Mouse (Mus musculus) heart, adult 18-20 months (tissue): ENCODE measurements around the gene Ipo4. TPM values are rescaled to one million over a fixed set of nuclear protein-coding genes. Genes with fewer than 3 reads are reported as not detected.

ENCODE experiments used
- DNase-seq, 2 experiments: peaks; one replicate each; pipeline ENCODE4 v3.0.0; 2021 to 2022; ENCODE audit warnings: mixed read lengths in 1 of 2
- total RNA-seq, 2 experiments: library from RNA; stranded (reverse); gene quantifications; 2 replicates each; pipeline ENCODE4 v1.2.3; 2021

Ipo4 gene
- total RNA-seq, 2 experiments from 2014 or later, result 51.3 to 64.8 TPM

DNA sequence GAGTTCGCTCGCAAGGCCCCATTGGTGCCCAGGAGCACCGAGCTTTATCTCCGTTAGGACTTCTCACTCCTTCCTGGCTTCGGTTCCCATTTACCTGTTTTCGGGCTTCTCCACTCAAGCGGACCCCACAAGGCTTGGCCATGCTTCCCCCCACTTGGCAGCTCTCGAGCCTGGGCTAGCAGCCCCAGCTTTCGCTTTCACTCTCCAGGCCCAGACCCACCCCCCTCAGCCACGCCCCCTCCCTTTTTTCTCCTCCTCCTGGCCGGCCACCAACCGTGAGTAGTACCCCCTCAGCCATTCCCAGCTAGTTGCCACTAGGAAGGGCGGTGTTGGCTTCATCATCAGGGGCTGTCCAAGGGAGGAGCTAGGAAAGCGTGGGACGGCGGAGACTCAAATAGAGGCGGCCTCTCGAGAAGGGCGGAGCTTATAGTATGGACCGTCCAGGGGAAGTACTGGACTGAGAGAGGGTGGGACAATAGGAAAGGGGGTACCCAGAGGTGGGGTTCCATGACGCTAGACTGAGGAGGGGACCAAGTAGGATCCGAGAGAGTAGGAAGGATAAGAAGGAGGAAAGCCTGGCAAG, 44.9 kb downstream of the Ipo4 start, which contains the start of gene Psme2:
Gene Psme2, minus strand, starts transcription at position 366 of the 583 bp plus-strand sequence.
- DNase-seq, result peak; percentile 96 to 99

DNA sequence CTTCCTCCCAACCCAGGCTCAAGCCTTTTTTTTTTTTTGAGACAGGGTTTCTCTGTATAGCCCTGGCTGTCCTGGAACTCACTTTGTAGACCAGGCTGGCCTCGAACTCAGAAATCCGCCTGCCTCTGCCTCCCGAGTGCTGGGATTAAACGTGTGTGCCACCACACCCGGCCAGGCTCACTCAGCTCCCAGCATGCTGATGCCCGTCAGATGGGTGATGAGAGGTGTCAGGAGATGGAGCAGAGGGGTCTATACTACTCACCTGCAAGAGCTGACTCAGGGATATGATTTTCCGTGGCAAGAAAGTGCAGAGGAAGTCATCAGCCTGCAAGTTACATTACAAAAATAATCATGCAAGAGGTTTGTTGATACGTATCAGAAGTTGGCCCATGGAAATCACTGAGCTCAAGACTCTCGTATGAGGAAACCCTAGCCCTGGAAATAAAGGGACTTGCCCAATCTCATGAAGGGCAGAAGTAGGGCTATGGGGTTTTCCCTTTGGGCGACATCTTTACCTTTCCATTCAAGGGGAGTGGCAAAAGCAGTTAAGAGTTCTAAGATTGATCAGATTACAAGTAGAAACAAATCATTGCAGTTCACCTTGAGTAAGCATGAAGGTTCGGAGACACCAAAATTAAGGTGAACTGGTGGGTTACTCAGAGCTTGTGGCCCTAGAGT, 45.8 kb downstream of the Ipo4 start:
- no peak for DNase-seq

DNA sequence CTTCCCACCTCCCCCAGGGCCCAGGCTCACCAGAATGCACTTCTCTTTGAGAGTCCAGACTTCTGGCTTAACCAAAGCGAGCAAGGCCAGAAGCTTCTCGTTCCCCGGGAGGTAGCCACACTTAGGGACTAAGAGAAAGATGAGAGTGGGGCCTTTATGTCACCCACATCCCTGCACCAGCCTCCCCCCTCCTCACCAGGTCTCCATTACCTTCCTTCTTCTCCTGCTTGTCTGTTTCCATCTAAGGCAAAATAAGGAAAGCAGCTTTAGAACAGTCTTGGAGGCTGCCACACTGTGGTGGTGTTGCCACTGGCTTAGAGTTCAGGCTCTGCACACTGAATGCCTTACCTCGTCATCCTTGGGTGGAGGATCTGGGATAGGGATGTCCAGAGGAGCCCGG, 46.5 kb downstream of the Ipo4 start:
- no peak for DNase-seq

GRCm38 (mm10) chr14:55586149-55586548, 49.6 kb downstream of the Ipo4 start:
- DNase-seq, result no peak

DNA sequence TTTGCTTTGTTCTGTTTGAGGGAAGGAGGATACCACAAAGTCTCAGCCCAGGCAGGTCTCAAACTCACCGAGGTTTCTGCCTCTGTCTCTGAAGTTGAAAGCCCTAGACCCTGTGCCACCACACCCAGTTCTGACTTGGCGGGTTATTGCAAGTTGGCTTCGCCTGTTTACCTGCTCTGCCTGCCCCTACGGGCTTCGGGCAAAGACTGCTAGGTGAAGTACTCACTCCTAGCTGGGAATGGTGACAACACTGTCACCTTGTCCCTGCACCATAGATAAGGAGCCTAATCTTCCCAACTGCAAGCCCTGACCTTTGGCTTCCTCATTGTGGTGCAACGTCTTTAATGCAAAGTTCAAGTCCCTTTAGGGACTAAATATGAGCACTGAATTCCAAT, 50.2 kb downstream of the Ipo4 start:
- peak in 1 of 2 experiments; percentile 49 for DNase-seq

- DNase-seq, result peak; percentile 89 to 93
These were observed 50.8 kb downstream of the Ipo4 start, which contains the start of gene Emc9 for GRCm38 (mm10) chr14:55584702-55585565. TSS of gene Emc9 (minus strand) at chr14:55585302.

DNA sequence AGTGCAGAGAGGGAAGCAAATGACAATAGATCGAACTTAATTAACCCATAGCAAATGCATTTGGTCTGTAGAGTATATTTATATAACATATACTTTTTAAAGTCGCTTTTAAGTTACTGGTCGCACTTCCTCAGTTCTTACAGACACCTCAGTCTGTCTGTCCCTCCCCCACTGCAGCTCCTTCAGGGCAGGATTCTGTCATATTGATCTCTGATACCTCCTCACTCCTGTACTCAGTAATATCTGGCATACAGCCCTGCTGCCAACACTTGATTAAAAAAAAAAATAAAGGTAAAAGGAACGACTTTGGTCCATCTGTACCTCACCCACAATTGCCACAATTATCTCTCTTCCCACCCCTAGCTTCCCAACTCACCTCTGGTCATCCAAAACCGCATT, 51.5 kb downstream of the Ipo4 start:
- DNase-seq, result no peak

DNA sequence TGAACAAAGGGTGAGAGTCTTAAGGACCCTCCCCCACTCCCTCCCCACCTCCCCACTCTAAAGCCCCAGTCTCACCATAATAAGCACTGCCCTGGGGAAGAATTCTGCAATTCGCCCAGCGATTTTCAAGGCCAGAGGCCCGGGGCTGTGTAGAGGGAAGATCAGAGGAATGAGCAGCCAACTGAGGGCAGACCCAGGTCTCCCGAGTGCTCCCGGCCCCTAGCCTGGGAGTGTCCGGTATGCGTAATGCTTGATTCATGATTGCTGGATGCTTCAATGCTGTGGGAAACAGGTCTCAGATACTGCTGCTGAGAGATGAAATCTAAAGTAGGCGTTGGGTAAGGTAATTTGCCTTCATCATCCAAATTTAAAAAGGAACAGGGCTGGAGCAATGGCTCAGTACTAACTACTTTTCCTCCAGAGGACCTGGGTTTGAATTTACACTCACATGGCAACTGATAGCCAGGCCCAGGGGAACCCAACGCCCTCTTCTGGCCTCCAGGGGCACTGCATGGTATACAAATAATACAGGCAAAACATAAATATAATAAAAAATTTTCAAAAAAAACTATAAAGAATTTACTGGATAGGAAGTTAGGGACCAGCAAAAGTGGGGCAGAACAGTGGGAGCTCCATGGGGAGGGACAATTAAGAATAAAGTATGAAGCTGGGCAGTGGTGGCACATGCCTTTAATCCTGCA, 53.6 kb downstream of the Ipo4 start:
- DNase-seq, result no peak

DNA sequence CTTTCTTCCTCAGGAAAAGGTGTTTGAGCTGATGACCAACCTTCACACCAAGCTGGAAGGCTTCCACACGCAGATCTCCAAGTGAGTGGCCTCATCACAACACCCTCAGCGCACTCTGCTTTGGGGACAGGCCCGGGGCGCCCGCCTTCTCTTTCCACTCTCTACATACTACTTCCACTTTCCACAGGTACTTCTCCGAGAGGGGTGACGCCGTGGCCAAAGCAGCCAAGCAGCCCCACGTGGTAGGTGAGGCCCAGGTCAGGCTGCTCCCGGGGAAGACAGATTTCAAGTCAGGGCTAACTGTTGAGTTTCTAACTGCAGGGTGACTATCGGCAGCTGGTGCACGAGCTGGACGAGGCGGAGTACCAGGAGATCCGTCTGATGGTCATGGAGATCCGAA, 55.0 kb downstream of the Ipo4 start:
- no peak for DNase-seq

DNA sequence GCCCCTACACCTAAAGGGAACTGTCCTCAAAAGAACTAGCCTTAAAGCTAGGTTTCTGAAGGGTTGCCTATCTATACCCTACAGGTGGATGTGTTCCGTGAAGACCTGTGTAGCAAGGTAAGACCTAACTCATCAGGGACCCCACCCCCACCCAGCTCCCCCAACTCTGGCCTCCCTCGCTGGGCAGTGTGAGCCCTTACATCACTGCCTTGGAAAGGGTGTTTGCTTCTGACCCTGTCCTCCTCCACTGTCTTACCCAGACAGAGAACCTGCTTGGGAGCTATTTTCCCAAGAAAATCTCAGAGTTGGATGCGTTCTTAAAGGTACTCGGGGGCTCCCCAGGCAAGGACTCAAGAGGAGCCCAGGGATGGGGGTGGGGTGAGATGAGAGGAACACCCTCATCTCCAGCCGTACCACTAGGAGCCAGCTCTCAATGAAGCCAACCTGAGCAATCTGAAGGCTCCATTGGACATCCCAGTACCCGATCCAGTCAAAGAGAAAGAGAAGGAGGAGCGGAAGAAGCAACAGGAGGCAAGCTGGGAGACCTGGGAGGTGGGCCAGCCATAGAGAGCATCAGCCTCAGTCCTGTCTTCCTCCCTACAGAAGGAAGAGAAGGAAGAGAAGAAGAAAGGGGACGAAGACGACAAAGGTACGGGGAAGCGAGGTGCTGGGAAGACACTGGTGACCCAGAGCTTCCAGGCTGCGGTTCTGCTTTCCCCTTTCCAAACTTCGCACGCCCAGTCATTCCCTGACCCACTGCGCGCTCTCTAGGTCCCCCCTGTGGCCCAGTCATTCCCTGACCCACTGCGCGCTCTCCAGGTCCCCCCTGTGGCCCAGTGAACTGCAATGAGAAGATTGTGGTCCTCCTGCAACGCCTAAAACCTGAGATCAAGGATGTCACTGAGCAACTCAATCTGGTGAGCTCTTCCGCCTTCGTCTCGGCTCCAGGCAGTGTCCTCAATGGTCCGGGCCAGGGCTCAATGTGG, 56.0 kb downstream of the Ipo4 start:
- no peak for DNase-seq

DNA sequence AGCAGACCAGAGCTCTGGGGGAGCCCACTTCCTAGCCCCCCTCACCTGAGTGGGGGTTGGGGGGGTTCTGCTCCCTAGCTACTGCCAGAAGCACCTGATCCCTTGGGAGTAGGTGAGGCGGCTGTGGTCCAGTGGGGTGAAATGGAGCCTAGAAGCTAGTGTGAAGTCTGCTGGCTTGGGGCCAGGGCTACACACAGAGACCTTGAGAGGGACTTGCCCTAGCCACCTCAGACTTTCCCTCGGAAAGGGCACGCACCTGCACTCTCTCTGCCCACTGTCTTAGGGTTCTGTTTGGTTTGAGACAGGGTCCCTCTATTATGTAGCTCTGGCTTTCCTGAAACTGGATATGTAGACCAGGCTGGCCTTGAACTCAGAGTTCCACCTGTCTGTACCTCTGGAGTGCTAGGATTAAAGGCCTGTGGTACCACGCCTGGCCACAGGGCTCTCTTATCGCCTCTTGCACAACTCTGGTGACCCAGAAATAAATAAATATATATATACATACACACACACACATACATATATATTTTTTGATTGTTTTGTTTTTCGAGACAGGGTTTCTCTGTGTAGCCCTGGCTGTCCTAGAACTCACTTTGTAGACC, 57.0 kb downstream of the Ipo4 start:
- peak in 1 of 2 experiments; percentile 70 for DNase-seq

- peak; percentile 84 to 92 for DNase-seq
These were observed 57.7 kb downstream of the Ipo4 start, which contains the start of gene Psme1 for GRCm38 (mm10) chr14:55577871-55578667. TSS of gene Psme1 (plus strand) at chr14:55578123.

DNA sequence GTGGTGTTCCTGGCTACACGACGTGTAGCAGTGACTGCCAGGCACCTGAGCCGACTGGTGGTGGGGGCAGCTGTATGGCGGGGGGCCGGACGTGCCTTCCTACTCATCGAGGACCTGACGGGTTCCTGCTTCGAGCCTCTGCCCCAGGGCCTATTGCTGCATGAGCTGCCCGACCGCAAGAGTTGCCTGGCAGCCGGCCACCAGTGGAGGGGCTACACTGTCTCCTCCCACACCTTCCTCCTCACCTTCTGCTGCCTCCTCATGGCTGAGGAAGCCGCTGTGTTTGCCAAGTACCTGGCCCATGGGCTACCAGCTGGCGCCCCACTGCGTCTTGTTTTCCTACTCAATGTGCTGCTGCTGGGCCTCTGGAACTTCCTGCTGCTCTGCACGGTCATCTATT, 59.4 kb downstream of the Ipo4 start:
- peak in 1 of 2 experiments; percentile 41 for DNase-seq

GRCm38 (mm10) chr14:55575711-55576110, 60.0 kb downstream of the Ipo4 start:
- DNase-seq, result peak; percentile 51 to 55

Other genes starting within 250 kb of the Ipo4 start
- gene Dhrs4, start 157.2 kb downstream of the Ipo4 start, total RNA-seq, result 100 to 1,000 TPM; 127 to 134 TPM
- gene Carmil3, start 145.3 kb downstream of the Ipo4 start, total RNA-seq, result 1 to 10 TPM; 2.5 to 3.4 TPM
- gene Cpne6, start 125.5 kb downstream of the Ipo4 start, total RNA-seq, result not detected
- not detected for gene Nrl, start 111.0 kb downstream of the Ipo4 start, total RNA-seq
- 1 to 10 TPM; 8.3 to 9.4 TPM for gene Pck2, start 95.7 kb downstream of the Ipo4 start, total RNA-seq
- 100 to 1,000 TPM; 147 to 152 TPM for gene Dcaf11, start 76.0 kb downstream of the Ipo4 start, total RNA-seq
- gene A730061H03Rik, start 75.6 kb downstream of the Ipo4 start, total RNA-seq, result not detected
- gene Fitm1, start 60.3 kb downstream of the Ipo4 start, total RNA-seq, result 100 to 1,000 TPM; 172 to 176 TPM
- 100 to 1,000 TPM; 276 to 319 TPM for gene Psme1, start 57.8 kb downstream of the Ipo4 start, total RNA-seq
- gene Emc9, start 50.7 kb downstream of the Ipo4 start, total RNA-seq, result 10 to 100 TPM; 66.8 to 70.0 TPM
- gene Psme2, start 44.8 kb downstream of the Ipo4 start, total RNA-seq, result 100 to 1,000 TPM; 142 to 145 TPM
- 10 to 100 TPM; 25.4 to 29.9 TPM for gene Rnf31, start 44.2 kb downstream of the Ipo4 start, total RNA-seq
- 10 to 100 TPM in 1 of 2 experiments, 1 to 10 TPM in 1; 8.9 to 11.0 TPM for gene Irf9, start 32.4 kb downstream of the Ipo4 start, total RNA-seq
- gene Rec8, start 17.9 kb downstream of the Ipo4 start, total RNA-seq, result under 1 TPM; 0.22 to 0.62 TPM
- gene Gm49378, start 1.9 kb upstream of the Ipo4 start, total RNA-seq, result 1 to 10 TPM; 1.4 to 2.3 TPM
- gene Tm9sf1, start 7.8 kb upstream of the Ipo4 start, total RNA-seq, result 10 to 100 TPM; 39.7 to 42.3 TPM
- gene Tssk4, start 14.2 kb upstream of the Ipo4 start, total RNA-seq, result under 1 TPM; 0.42 to 0.54 TPM
- gene Mdp1, start 24.6 kb upstream of the Ipo4 start, total RNA-seq, result 10 to 100 TPM; 47.1 to 58.8 TPM
- 10 to 100 TPM in 1 of 2 experiments, 1 to 10 TPM in 1; 8.7 to 10.8 TPM for gene Gmpr2, start 36.0 kb upstream of the Ipo4 start, total RNA-seq
- gene Nedd8, start 36.2 kb upstream of the Ipo4 start, total RNA-seq, result 100 to 1,000 TPM; 250 to 257 TPM
- 10 to 100 TPM; 10.1 to 12.1 TPM for gene Tinf2, start 45.9 kb upstream of the Ipo4 start, total RNA-seq
- under 1 TPM; 0.25 to 0.44 TPM for gene Tgm1, start 78.0 kb upstream of the Ipo4 start, total RNA-seq
- gene Rabggta, start 86.3 kb upstream of the Ipo4 start, total RNA-seq, result 10 to 100 TPM; 14.8 to 15.8 TPM
- 10 to 100 TPM; 39.8 to 42.6 TPM for gene Dhrs1, start 109.7 kb upstream of the Ipo4 start, total RNA-seq
- 10 to 100 TPM in 1 of 2 experiments, 1 to 10 TPM in 1; 7.7 to 11.9 TPM for gene Nop9, start 109.7 kb upstream of the Ipo4 start, total RNA-seq
- 1 to 10 TPM; 2.0 TPM for gene Cideb, start 122.5 kb upstream of the Ipo4 start, total RNA-seq
- gene Ltb4r2, start 125.5 kb upstream of the Ipo4 start, total RNA-seq, result under 1 TPM; 0.21 to 0.25 TPM
- gene Ltb4r1, start 130.0 kb upstream of the Ipo4 start, total RNA-seq, result under 1 TPM; 0.25 to 0.41 TPM
- 10 to 100 TPM; 15.7 to 17.3 TPM for gene Adcy4, start 148.1 kb upstream of the Ipo4 start, total RNA-seq
- 1 to 10 TPM; 1.6 to 2.9 TPM for gene Ripk3, start 152.9 kb upstream of the Ipo4 start, total RNA-seq
- 1 to 10 TPM; 2.5 to 4.0 TPM for gene Nfatc4, start 187.2 kb upstream of the Ipo4 start, total RNA-seq
- gene Nynrin, start 218.1 kb upstream of the Ipo4 start, total RNA-seq, result 1 to 10 TPM; 7.2 to 7.4 TPM
- not detected for gene Cbln3, start 248.4 kb upstream of the Ipo4 start, total RNA-seq
- gene Khnyn, start 249.0 kb upstream of the Ipo4 start, total RNA-seq, result 10 to 100 TPM in 1 of 2 experiments, 1 to 10 TPM in 1; 8.6 to 10.0 TPM